Mouse (Mus musculus) frontal cortex, adult 2 months (tissue): ENCODE measurements at regions not wholly inside any gene's neighbourhood (a gene's known extent, or its start where the extent isn't known, plus 50 kb on each side); places are given as distances from the start of the nearest gene placed in this dataset.

Experiments
- DNase-seq, 2 experiments: peaks; one replicate each; pipeline ENCODE4 v3.0.0; 2022; ENCODE audit warnings: low spot score in 1 of 2; ENCODE audit errors: extremely low spot score in 1 of 2

GRCm38 (mm10) chr8:87282511-87282910, 189.9 kb downstream of the Cbln1 start:
- no peak for DNase-seq

GRCm38 (mm10) chr8:87273328-87273727, 199.1 kb downstream of the Cbln1 start:
- DNase-seq, result no peak

- no peak for DNase-seq
Observed at GRCm38 (mm10) chr8:87270525-87271187, 201.8 kb downstream of the Cbln1 start.

- no peak for DNase-seq
Observed at GRCm38 (mm10) chr8:87268159-87268558, 204.2 kb downstream of the Cbln1 start.

- DNase-seq, result no peak
Observed at GRCm38 (mm10) chr8:87264999-87265398, 207.4 kb downstream of the Cbln1 start.

- DNase-seq, result no peak
Observed at GRCm38 (mm10) chr8:87260305-87260704, 212.1 kb downstream of the Cbln1 start.

GRCm38 (mm10) chr8:87242681-87243080, 229.7 kb downstream of the Cbln1 start:
- peak in 1 of 2 experiments; percentile 40 for DNase-seq

GRCm38 (mm10) chr8:87237181-87237580, 235.2 kb downstream of the Cbln1 start:
- DNase-seq, result no peak

GRCm38 (mm10) chr8:87236438-87236837, 236.0 kb downstream of the Cbln1 start:
- DNase-seq, result no peak

GRCm38 (mm10) chr8:87235341-87236075, 236.9 kb downstream of the Cbln1 start:
- DNase-seq, result peak; percentile 7 to 71

GRCm38 (mm10) chr8:87234336-87234735, 238.1 kb downstream of the Cbln1 start:
- DNase-seq, result no peak

GRCm38 (mm10) chr8:87233805-87234331, 238.5 kb downstream of the Cbln1 start:
- DNase-seq, result no peak

GRCm38 (mm10) chr8:87231762-87232161, 240.6 kb downstream of the Cbln1 start:
- no peak for DNase-seq

GRCm38 (mm10) chr8:87230096-87230495, 242.3 kb downstream of the Cbln1 start:
- no peak for DNase-seq

GRCm38 (mm10) chr8:87229182-87229581, 243.2 kb downstream of the Cbln1 start:
- no peak for DNase-seq

- DNase-seq, result no peak
Observed at GRCm38 (mm10) chr8:87228777-87229176, 243.6 kb downstream of the Cbln1 start.

GRCm38 (mm10) chr8:87225504-87226425, 246.6 kb downstream of the Cbln1 start:
- DNase-seq, result no peak

GRCm38 (mm10) chr8:87220581-87220980, 251.8 kb downstream of the Cbln1 start:
- no peak for DNase-seq

GRCm38 (mm10) chr8:87218956-87219482, 253.4 kb downstream of the Cbln1 start:
- DNase-seq, result no peak

GRCm38 (mm10) chr8:87214962-87215361, 257.4 kb downstream of the Cbln1 start:
- no peak for DNase-seq

- no peak for DNase-seq
Observed at GRCm38 (mm10) chr8:87210546-87210945, 261.9 kb downstream of the Cbln1 start.
